Mouse (Mus musculus) lung, postnatal 25 days (tissue): ENCODE results near the gene A330070K13Rik.

ENCODE experiments used
- DNase-seq: peaks from one replicate; pipeline ENCODE4 v3.0.0; 2022; ENCODE audit warnings: low spot score

A330070K13Rik gene

GRCm38 (mm10) chr5:130329889-130330288, 54.5 kb downstream of the A330070K13Rik start:
- no peak for DNase-seq
